In the genomic region with DNA sequence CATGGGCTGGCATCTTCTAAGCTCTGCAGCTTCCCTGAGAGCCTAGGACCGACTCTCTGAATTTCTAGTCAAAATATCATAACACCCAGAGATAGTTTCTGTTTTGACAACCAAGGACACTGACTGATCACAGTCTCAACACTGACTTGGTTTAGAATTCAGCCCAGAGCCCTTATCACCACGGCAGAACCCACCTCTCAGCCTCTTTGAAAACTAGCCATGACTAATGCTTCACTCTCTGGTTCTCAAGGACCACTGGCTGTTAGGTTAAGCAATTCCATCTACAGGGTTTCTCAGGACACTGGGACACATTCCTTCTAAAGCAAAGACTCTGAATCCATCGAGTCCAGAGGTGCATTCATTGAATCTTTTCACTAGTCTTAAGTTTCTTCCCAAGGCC, we compare ENCODE assay signal across 13 mouse cellular contexts.
"Had no signal": no experiment of that assay in that cellular context is flagged by ENCODE, and none has a peak within 500 bp of the region (broad histone marks: within the 10 kb centered on the region; RNA-seq: fewer than 3 reads in every experiment).

No protein-coding gene starts in this region.

- DNase-seq: lung, adult 18-20 months; lung, embryonic 14.5 days; lung, postnatal 10 days; lung, postnatal 4 days; midbrain, embryonic 14.5 days; retina, postnatal 1 day; right cerebral cortex, adult 18-20 months; right cerebral cortex, postnatal 25 days; right cerebral cortex, postnatal 4 days; spleen, adult 18-20 months; thymus, adult 18-20 months; thymus, postnatal 14 days; thymus, postnatal 36 days had no signal
